Mouse (Mus musculus): ENCODE measurements at regions not wholly inside any gene's neighbourhood (a gene's known extent, or its start where the extent isn't known, plus 50 kb on each side); places are given as distances from the start of the nearest gene placed in this dataset.

DNA sequence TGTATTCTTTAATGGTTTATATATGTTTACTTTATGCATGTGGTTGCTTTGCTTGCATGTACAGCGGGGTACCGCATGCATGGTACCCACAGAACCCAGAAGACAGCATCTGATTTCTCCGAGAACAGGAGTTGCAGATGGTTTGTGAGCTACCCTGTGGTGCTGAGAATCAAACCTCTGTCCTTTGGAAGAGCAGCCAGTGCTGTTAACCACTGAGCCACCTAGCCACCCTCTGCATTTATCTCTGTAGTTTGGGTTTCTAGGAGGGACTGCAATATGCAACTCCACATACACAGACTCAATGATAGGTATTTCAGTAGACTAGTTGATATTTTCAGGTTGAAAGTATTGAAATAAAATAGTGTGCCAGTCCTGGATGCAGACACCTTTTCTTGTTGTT lies 134.4 kb downstream of the Tex36 start:
- no peak for TF ChIP-seq CTCF (IDR thresholded peaks at IDR 0.05; ENCODE audit: low read depth, low read length)
- no peak for TF ChIP-seq POLR2A (IDR thresholded peaks at IDR 0.05; ENCODE audit: extremely low read depth, insufficient read depth, low read length)
- Histone ChIP-seq H3K36me3 (ENCODE audit: control insufficient read depth, insufficient read depth, low read length) (no peaks in the 10 kb centered on the region), H3K27ac (replicated peaks; ENCODE audit: insufficient read depth, low read depth, low read length) (no peak overlapping the region), H3K4me1 (ENCODE audit: control insufficient read depth, insufficient read depth, low read length) (peaks cover 2% of the 10 kb centered on the region; the same call in 1 of the 2 replicates), H3K27me3 (ENCODE audit: control insufficient read depth, insufficient read depth, low read length) (no peaks in the 10 kb centered on the region; the same call in 1 of the 2 replicates), H3K9ac (ENCODE audit: low read depth, low read length) (no peak overlapping the region), H3K4me3 (ENCODE audit: insufficient read depth, low read depth, low read length) (no peak overlapping the region), H3K79me2 (ENCODE audit: control insufficient read depth, insufficient read depth, low read length) (no peaks in the 10 kb centered on the region)
- WGBS, result 90% methylated on average over 3 of the region's 3 CpGs
- DNase-seq (ENCODE audit: extremely low read depth, low read depth, low spot score), result no peak

DNA sequence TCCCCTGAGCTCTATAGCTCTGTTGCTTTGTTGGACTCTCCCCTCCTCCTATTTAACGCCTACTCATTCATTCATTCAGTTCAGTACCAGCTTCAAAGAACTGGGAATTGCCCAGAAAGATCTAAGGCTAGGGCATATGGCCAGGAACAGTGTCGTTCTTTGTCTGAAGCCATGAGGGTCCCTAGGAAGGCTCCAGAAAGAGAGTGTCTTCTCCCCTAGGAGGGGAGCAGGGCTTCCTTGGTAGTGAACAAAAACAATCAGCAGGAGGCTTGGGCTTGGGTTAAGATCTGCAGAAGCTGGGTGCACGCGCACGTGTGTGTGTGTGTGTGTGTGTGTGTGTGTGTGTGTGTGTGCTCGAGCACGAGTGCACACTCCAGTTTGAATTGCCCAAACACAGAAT lies 142.7 kb downstream of the Tex36 start:
- Histone ChIP-seq H3K9ac (ENCODE audit: low read depth, low read length) (no peak overlapping the region), H3K27ac (replicated peaks; ENCODE audit: insufficient read depth, low read depth, low read length) (no peak overlapping the region), H3K79me2 (ENCODE audit: control insufficient read depth, insufficient read depth, low read length) (no peaks in the 10 kb centered on the region), H3K27me3 (ENCODE audit: control insufficient read depth, insufficient read depth, low read length) (0 out of 2 replicates have a peak, but pooled peaks cover 3% of the 10 kb centered on the region), H3K36me3 (ENCODE audit: control insufficient read depth, insufficient read depth, low read length) (no peaks in the 10 kb centered on the region), H3K4me3 (ENCODE audit: insufficient read depth, low read depth, low read length) (no peak overlapping the region), H3K4me1 (ENCODE audit: control insufficient read depth, insufficient read depth, low read length) (peaks cover 2% of the 10 kb centered on the region; the same call in 1 of the 2 replicates)
- no peak for DNase-seq (ENCODE audit: extremely low read depth, low read depth, low spot score)
- no peak for TF ChIP-seq POLR2A (IDR thresholded peaks at IDR 0.05; ENCODE audit: extremely low read depth, insufficient read depth, low read length)
- TF ChIP-seq CTCF (IDR thresholded peaks at IDR 0.05; ENCODE audit: low read depth, low read length), result no peak
- 73% methylated on average over 7 of the region's 7 CpGs for WGBS

DNA sequence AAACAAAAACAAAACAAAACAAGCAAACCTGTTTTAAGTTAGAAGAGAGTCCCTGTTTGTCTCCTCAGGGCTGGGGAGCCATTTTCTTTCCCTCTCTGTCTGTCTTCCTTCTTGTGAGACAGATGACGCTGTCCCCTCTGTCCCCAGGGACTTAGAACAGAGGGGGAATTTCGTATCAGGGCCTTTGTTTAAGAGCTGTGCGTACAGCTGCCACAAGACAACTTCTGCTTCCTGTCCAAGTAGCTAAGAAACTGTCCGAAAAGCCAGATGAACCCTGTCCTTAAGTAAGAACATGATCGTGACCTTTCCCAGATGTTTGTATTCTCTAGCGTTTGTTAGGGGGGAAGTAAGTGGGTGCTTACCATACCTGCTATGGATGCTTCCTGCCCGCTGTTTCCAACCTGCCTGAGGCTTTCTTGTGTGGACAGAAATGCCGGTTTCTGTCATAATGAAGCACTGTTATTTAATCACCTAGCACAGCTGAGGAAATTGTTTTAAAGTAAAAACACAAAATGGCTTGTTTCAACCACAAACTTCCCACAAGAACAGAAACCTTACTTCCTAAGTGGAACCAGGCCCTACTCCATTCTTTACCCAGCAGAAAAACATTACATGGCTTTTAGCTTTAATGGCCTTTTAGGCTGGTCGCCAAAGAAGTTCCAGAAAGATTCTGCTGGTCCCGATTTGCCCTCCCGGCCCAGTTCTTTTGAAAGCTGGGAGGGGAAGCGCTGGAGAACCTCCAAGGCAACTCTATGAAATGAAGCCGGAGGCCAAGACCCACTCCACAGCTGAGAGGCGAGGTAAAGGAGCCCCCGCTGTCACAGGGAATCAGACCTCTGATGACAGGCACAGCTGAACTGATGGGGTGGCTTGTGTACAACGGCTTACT lies 144.3 kb downstream of the Tex36 start:
- 68% methylated on average over 16 of the region's 16 CpGs for WGBS

DNA sequence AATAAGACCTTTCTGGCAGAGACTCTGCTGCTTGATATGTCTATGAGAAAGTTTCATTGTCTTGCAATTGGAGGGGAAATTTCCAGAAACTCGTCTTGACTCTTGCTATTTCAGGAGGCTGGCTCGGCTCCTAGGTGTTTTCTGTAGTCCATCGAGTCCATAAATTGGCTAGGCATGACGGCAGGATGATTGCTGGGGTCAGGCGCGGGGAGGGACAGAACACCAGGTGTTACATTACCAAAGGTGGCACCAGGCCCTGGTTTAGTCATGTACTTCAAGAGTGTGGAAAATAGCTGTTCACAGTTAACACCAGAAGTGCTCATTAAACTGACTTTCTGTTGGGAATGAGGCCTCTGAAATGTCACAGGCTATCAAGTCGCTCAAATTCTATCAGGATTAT lies 151.7 kb downstream of the Tex36 start:
- Histone ChIP-seq H3K4me3 (ENCODE audit: insufficient read depth, low read depth, low read length) (no peak overlapping the region), H3K9ac (ENCODE audit: low read depth, low read length) (no peak overlapping the region), H3K4me1 (ENCODE audit: control insufficient read depth, insufficient read depth, low read length) (no peaks in the 10 kb centered on the region), H3K79me2 (ENCODE audit: control insufficient read depth, insufficient read depth, low read length) (no peaks in the 10 kb centered on the region), H3K27ac (replicated peaks; ENCODE audit: insufficient read depth, low read depth, low read length) (no peak overlapping the region), H3K27me3 (ENCODE audit: control insufficient read depth, insufficient read depth, low read length) (no peaks in the 10 kb centered on the region), H3K36me3 (ENCODE audit: control insufficient read depth, insufficient read depth, low read length) (no peaks in the 10 kb centered on the region)
- WGBS, result 88% methylated on average over 7 of the region's 7 CpGs
- TF ChIP-seq POLR2A (IDR thresholded peaks at IDR 0.05; ENCODE audit: extremely low read depth, insufficient read depth, low read length) (no peak), CTCF (IDR thresholded peaks at IDR 0.05; ENCODE audit: low read depth, low read length) (no peak)
- DNase-seq (ENCODE audit: extremely low read depth, low read depth, low spot score), result no peak

More for the DNA sequence above, 144.3 kb downstream of the Tex36 start:
- H3K9ac ChIP-seq (ENCODE audit: low read depth, low read length), result no peak overlapping the region
- H3K36me3 ChIP-seq (ENCODE audit: control insufficient read depth, insufficient read depth, low read length), result no peaks in the 10 kb centered on the region
- no peak overlapping the region for H3K27ac ChIP-seq (replicated peaks; ENCODE audit: insufficient read depth, low read depth, low read length)
- no peaks in the 10 kb centered on the region for H3K79me2 ChIP-seq (ENCODE audit: control insufficient read depth, insufficient read depth, low read length)
- no peak for DNase-seq (ENCODE audit: extremely low read depth, low read depth, low spot score)
- no peak overlapping the region for H3K4me3 ChIP-seq (ENCODE audit: insufficient read depth, low read depth, low read length)
- peaks cover under 1% of the 10 kb centered on the region; the same call in 1 of the 2 replicates for H3K4me1 ChIP-seq (ENCODE audit: control insufficient read depth, insufficient read depth, low read length)
- TF ChIP-seq CTCF (IDR thresholded peaks at IDR 0.05; ENCODE audit: low read depth, low read length) (no peak), POLR2A (IDR thresholded peaks at IDR 0.05; ENCODE audit: extremely low read depth, insufficient read depth, low read length) (no peak)
- 0 out of 2 replicates have a peak, but pooled peaks cover 3% of the 10 kb centered on the region for H3K27me3 ChIP-seq (ENCODE audit: control insufficient read depth, insufficient read depth, low read length)

DNA sequence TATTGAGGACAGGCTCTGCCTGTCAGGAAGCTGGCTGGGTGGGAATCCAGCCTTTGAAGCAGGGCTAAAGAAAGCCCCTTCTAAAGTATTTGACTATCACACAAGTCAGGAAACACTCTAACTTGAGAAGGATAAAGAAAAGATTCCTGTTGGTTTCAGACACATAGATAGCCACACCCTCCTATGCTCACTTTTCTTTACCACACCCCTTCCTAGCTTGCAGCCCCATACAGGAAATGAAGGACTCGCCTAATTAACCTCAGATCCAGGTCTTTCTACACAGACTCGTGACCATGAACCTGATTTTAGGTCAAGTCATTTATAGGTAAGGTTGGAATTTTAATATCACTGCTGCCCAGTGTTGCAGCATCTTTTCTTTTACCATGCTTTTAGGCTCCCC lies 154.9 kb downstream of the Tex36 start:
- Histone ChIP-seq H3K79me2 (ENCODE audit: control insufficient read depth, insufficient read depth, low read length) (no peaks in the 10 kb centered on the region), H3K27ac (replicated peaks; ENCODE audit: insufficient read depth, low read depth, low read length) (no peak overlapping the region), H3K4me3 (ENCODE audit: insufficient read depth, low read depth, low read length) (no peak overlapping the region), H3K4me1 (ENCODE audit: control insufficient read depth, insufficient read depth, low read length) (no peaks in the 10 kb centered on the region), H3K36me3 (ENCODE audit: control insufficient read depth, insufficient read depth, low read length) (no peaks in the 10 kb centered on the region), H3K27me3 (ENCODE audit: control insufficient read depth, insufficient read depth, low read length) (no peaks in the 10 kb centered on the region), H3K9ac (ENCODE audit: low read depth, low read length) (no peak overlapping the region)
- 31% methylated on average over 2 of the region's 2 CpGs for WGBS
- no peak for TF ChIP-seq POLR2A (IDR thresholded peaks at IDR 0.05; ENCODE audit: extremely low read depth, insufficient read depth, low read length)
- TF ChIP-seq CTCF (IDR thresholded peaks at IDR 0.05; ENCODE audit: low read depth, low read length), result no peak
- DNase-seq (ENCODE audit: extremely low read depth, low read depth, low spot score), result no peak

DNA sequence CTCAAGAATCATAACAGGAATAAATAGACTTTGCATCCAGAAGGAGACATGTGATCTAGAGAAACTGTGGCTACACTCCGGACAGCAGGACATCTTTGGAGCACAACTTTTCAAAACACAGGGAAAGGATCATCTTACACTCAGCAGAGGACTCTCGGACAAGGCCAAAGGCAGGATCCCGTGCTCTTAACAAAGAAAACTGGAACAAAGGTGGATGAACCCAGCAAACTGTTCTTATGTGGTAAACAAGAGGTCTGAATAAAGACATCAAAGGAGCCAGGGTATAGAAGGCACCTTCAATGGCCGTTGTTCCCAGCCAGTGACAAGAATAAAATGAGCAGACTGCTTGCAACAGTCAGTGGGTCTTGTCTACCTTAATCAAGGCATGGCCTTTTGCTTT lies 160.3 kb downstream of the Tex36 start:
- Histone ChIP-seq H3K79me2 (ENCODE audit: control insufficient read depth, insufficient read depth, low read length) (no peaks in the 10 kb centered on the region), H3K4me3 (ENCODE audit: insufficient read depth, low read depth, low read length) (no peak overlapping the region), H3K9ac (ENCODE audit: low read depth, low read length) (no peak overlapping the region), H3K27me3 (ENCODE audit: control insufficient read depth, insufficient read depth, low read length) (no peaks in the 10 kb centered on the region), H3K36me3 (ENCODE audit: control insufficient read depth, insufficient read depth, low read length) (no peaks in the 10 kb centered on the region), H3K27ac (replicated peaks; ENCODE audit: insufficient read depth, low read depth, low read length) (no peak overlapping the region), H3K4me1 (ENCODE audit: control insufficient read depth, insufficient read depth, low read length) (no peaks in the 10 kb centered on the region)
- TF ChIP-seq CTCF (IDR thresholded peaks at IDR 0.05; ENCODE audit: low read depth, low read length) (no peak), POLR2A (IDR thresholded peaks at IDR 0.05; ENCODE audit: extremely low read depth, insufficient read depth, low read length) (no peak)
- WGBS, result 58% methylated on average over 4 of the region's 4 CpGs
- DNase-seq (ENCODE audit: extremely low read depth, low read depth, low spot score), result no peak
